Mouse (Mus musculus) ES-E14 (cell line): ENCODE data around the gene Gm11985. TPM values are rescaled to one million over a fixed set of nuclear protein-coding genes. Genes with fewer than 3 reads are reported as not detected.

Source experiments
- DNase-seq: peaks from one replicate; pipeline ENCODE4 v3.0.0-alpha.2; 2013; ENCODE audit warnings: low read depth, low spot score
- H3K27ac ChIP-seq: 2 replicates; pipeline ENCODE4 v1.5.1; 2012; ENCODE audit warnings: low read depth, mild to moderate bottlenecking, low read length, moderate library complexity, mixed read lengths; ENCODE audit not compliant: poor library complexity, insufficient read depth, severe bottlenecking
- H3K36me3 ChIP-seq: 2 replicates; pipeline ENCODE4 v1.6.1; 2012; ENCODE audit warnings: mild to moderate bottlenecking, low read length, moderate library complexity, mixed read lengths; ENCODE audit not compliant: control insufficient read depth, poor library complexity, insufficient read depth, severe bottlenecking
- H3K4me1 ChIP-seq, 2 experiments: fragments of 150-350 bp in 1 of 2; sonication (generic) in 1 of 2; 2 replicates each; pipeline ENCODE4 v1.6.1; 2012; ENCODE audit warnings: low read length in 2 of 2, mild to moderate bottlenecking in 1 of 2, mixed read lengths in 1 of 2; ENCODE audit not compliant: control insufficient read depth in 2 of 2, insufficient read depth in 2 of 2, poor library complexity in 1 of 2
- H3K4me3 ChIP-seq, 2 experiments: fragments of 150-350 bp in 1 of 2; sonication (generic) in 1 of 2; 2 replicates each; pipeline ENCODE4 v1.5.1; 2012; ENCODE audit warnings: low read length in 2 of 2, low read depth in 1 of 2, mild to moderate bottlenecking in 1 of 2, mixed read lengths in 1 of 2; ENCODE audit not compliant: insufficient read depth in 1 of 2, poor library complexity in 1 of 2, severe bottlenecking in 1 of 2
- H3K9ac ChIP-seq: 2 replicates; pipeline ENCODE4 v1.6.1; 2012; ENCODE audit warnings: low read depth, mild to moderate bottlenecking, low read length, mixed read lengths; ENCODE audit not compliant: poor library complexity, insufficient read depth, severe bottlenecking
- H3K9me3 ChIP-seq: fragments of 150-350 bp; sonication (generic); 2 replicates; pipeline ENCODE4 v1.6.1; 2012; ENCODE audit warnings: low read depth, mild to moderate bottlenecking, low read length; ENCODE audit not compliant: control insufficient read depth, insufficient read depth
- CHD2 ChIP-seq: IDR thresholded peaks from 2 replicates; pipeline ENCODE4 v1.6.1; 2014; ENCODE audit warnings: mild to moderate bottlenecking, low read depth, low read length, inconsistent platforms
- HCFC1 ChIP-seq: IDR thresholded peaks from 2 replicates; pipeline ENCODE4 v1.6.1; 2012; ENCODE audit warnings: low read length, inconsistent platforms, borderline replicate concordance; ENCODE audit not compliant: insufficient read depth
- MAFK ChIP-seq: IDR thresholded peaks from 2 replicates; pipeline ENCODE4 v1.6.1; 2014; ENCODE audit warnings: mild to moderate bottlenecking, low read depth, low read length, inconsistent platforms; ENCODE audit not compliant: insufficient read depth
- ZC3H11A ChIP-seq: IDR thresholded peaks from 2 replicates; pipeline ENCODE4 v1.6.1; 2012; ENCODE audit warnings: low read depth, mild to moderate bottlenecking, inconsistent platforms, low read length, borderline replicate concordance
- ZNF384 ChIP-seq: IDR thresholded peaks from 2 replicates; pipeline ENCODE4 v1.6.1; 2012; ENCODE audit warnings: low read depth, low read length, inconsistent platforms
- in situ Hi-C, 2 experiments: fragments of 600-800 bp; cut with MboI; formaldehyde crosslinking; loops; one replicate each; pipeline ENCODE4 v1.15.1; 2025; ENCODE audit warnings: low sequenced_read_pairs in 2 of 2, inconsistent platforms in 1 of 2; ENCODE audit not compliant: unreplicated experiment in 2 of 2
- total RNA-seq: library from RNA; depleted of rRNA; stranded (reverse); fragments of 300-350 nt; gene quantifications from 2 replicates; pipeline ENCODE4 v1.2.3, GENCODE M21; 2012; rRNA removed

The Gm11985 gene
- total RNA-seq, 1 experiment: not detected

GRCm38 (mm10) chr11:7135301-7135700 is 53.1 kb downstream of the Gm11985 start:
- Histone ChIP-seq H3K27ac (no peak overlapping the region), H3K4me3 (no peak overlapping the region), H3K9ac (no peak overlapping the region), H3K9me3 (no peaks in the 10 kb centered on the region), H3K36me3 (no peaks in the 10 kb centered on the region; the same call in 1 of the 2 replicates), H3K4me1 (no peaks in the 10 kb centered on the region)
- DNase-seq: no peak
- in situ Hi-C loops: no loop called here
- TF ChIP-seq CHD2: no peak
- no peak for TF ChIP-seq ZC3H11A
- no peak for TF ChIP-seq ZNF384
- no peak for TF ChIP-seq HCFC1

- Histone ChIP-seq H3K27ac (no peak overlapping the region), H3K4me1 (no peaks in the 10 kb centered on the region), H3K4me3 (no peak overlapping the region), H3K36me3 (no peaks in the 10 kb centered on the region; the same call in 1 of the 2 replicates), H3K9me3 (no peaks in the 10 kb centered on the region), H3K9ac (no peak overlapping the region)
- in situ Hi-C loops: no loop called here
- DNase-seq: no peak
- TF ChIP-seq HCFC1: no peak
- no peak for TF ChIP-seq CHD2
- no peak for TF ChIP-seq MAFK
- TF ChIP-seq ZNF384: no peak
- no peak for TF ChIP-seq ZC3H11A
These were observed 54.0 kb downstream of the Gm11985 start for GRCm38 (mm10) chr11:7134319-7134718.

DNA sequence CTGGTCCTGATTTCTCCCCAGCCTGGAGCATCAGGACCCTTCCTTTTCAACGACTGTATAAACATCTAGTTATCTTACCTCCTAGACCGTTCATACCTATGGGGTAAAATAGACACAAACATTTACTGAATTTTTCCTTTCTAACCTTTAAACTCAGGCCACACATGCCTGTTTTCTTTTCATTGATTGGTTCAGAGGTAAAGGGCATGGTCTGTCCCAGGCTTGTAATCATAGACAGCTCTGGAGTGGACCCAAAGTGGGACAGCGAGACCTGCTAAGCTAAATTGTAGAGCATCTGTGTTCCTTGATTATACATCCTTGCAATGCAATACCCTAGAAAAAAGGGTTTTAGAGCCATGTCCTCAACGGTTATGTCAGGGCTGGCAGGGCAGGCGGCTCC is 54.6 kb downstream of the Gm11985 start:
- Histone ChIP-seq H3K4me3 (no peak overlapping the region), H3K27ac (no peak overlapping the region), H3K9ac (no peak overlapping the region), H3K9me3 (no peaks in the 10 kb centered on the region), H3K36me3 (no peaks in the 10 kb centered on the region; the same call in 1 of the 2 replicates), H3K4me1 (no peaks in the 10 kb centered on the region)
- no peak for TF ChIP-seq MAFK
- TF ChIP-seq ZC3H11A: no peak
- no peak for TF ChIP-seq HCFC1
- TF ChIP-seq ZNF384: no peak
- TF ChIP-seq CHD2: no peak
- DNase-seq: no peak
- in situ Hi-C loops: no loop called here

Other genes with a start within 250 kb of the Gm11985 start
- 5.5 and 7.5 TPM in 2 replicates for gene Adcy1, start 125.1 kb downstream of the Gm11985 start, total RNA-seq
- not detected in 2 replicates for gene Igfbp1, start 9.2 kb upstream of the Gm11985 start, total RNA-seq
- gene Igfbp3, start 25.4 kb upstream of the Gm11985 start, total RNA-seq: 53.5 and 55.7 TPM in 2 replicates